In the genomic region with DNA sequence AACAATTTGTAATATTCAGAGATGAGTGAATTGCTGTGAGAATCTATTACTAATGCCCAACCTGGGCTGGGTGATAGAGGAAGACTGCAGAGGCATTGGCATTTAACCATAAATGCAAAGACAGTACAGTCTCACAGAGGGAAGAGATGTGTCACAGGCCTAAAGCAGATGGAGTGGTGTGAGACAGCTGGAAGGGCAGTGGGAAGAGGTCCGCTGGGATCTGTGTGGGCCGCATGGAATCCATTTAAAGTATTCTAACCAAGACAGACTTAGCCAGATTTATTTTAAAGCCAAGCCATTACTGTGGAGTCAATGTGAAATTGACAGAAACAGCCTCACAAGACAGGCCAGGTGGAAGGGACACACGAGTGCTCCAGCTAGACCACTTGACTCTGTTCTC, we compare ENCODE assay signal across 22 mouse cellular contexts.
DNase-seq lines count a peak whose midpoint lies in the region; TF ChIP-seq lines count a peak whose summit lies in the region.
"Had no signal": no experiment of that assay in that cellular context is flagged by ENCODE, and none has a peak within 500 bp of the region (broad histone marks: within the 10 kb centered on the region; RNA-seq: fewer than 3 reads in every experiment).

No protein-coding gene starts in this region.

- H3K27ac ChIP-seq in left cerebral cortex, adult 2 months: 0 out of 2 replicates have a peak overlapping the region, but pooled peaks have one; percentile 36
- H3K27ac ChIP-seq: embryonic facial prominence, embryonic 13.5 days; forebrain, embryonic 15.5 days; heart, embryonic 15.5 days; hindbrain, embryonic 15.5 days; kidney, postnatal 0 days; limb, embryonic 13.5 days; liver, embryonic 13.5 days; midbrain, embryonic 12.5 days had no signal

- H3K4me3 ChIP-seq in left cerebral cortex, adult 2 months: no peak overlapping the region
- H3K4me3 ChIP-seq: embryonic facial prominence, embryonic 13.5 days; forebrain, embryonic 15.5 days; heart, embryonic 15.5 days; hindbrain, embryonic 15.5 days; limb, embryonic 13.5 days; liver, embryonic 13.5 days; midbrain, embryonic 12.5 days had no signal

- intact Hi-C loops in left cerebral cortex, postnatal 10 days (cut with DNase I): no loop called here
- intact Hi-C loops in left cerebral cortex, adult 2 months (cut with DNase I): no loop called here

- TF ChIP-seq CTCF in left cerebral cortex, adult 2 months (IDR thresholded peaks at IDR 0.05): no peak

- peak; percentile 39 to 62 for DNase-seq in left cerebral cortex, adult 18-20 months (ENCODE audit: low spot score in 2 of 2)
- DNase-seq in left cerebral cortex, postnatal 10 days (ENCODE audit: extremely low spot score in 1 of 2, low spot score in 2 of 2): no peak
- peak; percentile 71 for DNase-seq in brain, adult 2 months (ENCODE audit: low read depth, low spot score)
- peak in 1 of 2 experiments; percentile 27 for DNase-seq in left cerebral cortex, adult 2 months (ENCODE audit: extremely low spot score in 1 of 2, low spot score in 2 of 2)
- DNase-seq in right cerebral cortex, postnatal 36 days (ENCODE audit: low spot score in 2 of 2): peak; percentile 21 to 49
- no peak for DNase-seq in kidney, postnatal 25 days
- no peak for DNase-seq in embryo, embryonic 9.5 days (ENCODE audit: extremely low spot score)
- DNase-seq: B cell, adult 2 months; cerebellum, adult 18-20 months; gastrocnemius, postnatal 36 days; heart, postnatal 36 days; kidney, adult 2 months; liver, embryonic 13.5 days; lung, embryonic 14.5 days; thymus, postnatal 14 days had no signal

Comparison
In these comparisons a context has a peak if more than half of its experiments do, and no peak if none do; other contexts are left out.
1. DNase-seq: peak in left cerebral cortex, adult 18-20 months (2 of 2), brain, adult 2 months (single experiment) and right cerebral cortex, postnatal 36 days (2 of 2); none in left cerebral cortex, postnatal 10 days (0 of 2), kidney, postnatal 25 days (0 of 2) and embryo, embryonic 9.5 days (single experiment).